Mouse (Mus musculus) adrenal gland, postnatal 14 days (tissue): ENCODE measurements around the gene Tmed1. TPM values are rescaled to one million over a fixed set of nuclear protein-coding genes. Genes with fewer than 3 reads are reported as not detected.
"Not testable (repeated sequence)": the region's sequence is repeated elsewhere in the genome, so short reads cannot be mapped to it uniquely, and the experiment has no call there.

Experiments used
- DNase-seq: peaks from one replicate; pipeline ENCODE4 v3.0.0; 2021; ENCODE audit warnings: mixed read lengths
- long read RNA-seq, 2 experiments: library from polyadenylated mRNA; stranded (forward); transcript quantifications; one replicate each; pipeline ENCODE4 v2.0.0; 2021
- total RNA-seq: library from RNA; stranded (reverse); gene quantifications from 2 replicates; pipeline ENCODE4 v1.2.3, GENCODE M21; 2021

Gene Tmed1
- total RNA-seq, result 26.3 and 29.5 TPM in 2 replicates
- long read RNA-seq, experiment 1, transcript Tmed1-201 (4 exons, 1,378 nt), result major isoform, 89 of 103 reads
- long read RNA-seq, experiment 1, partial matches to known transcripts, result 2 of 103 reads
- long read RNA-seq, experiment 1, other reads (novel, unspliced or antisense), result 6 of 103 reads
- long read RNA-seq, experiment 2, transcript Tmed1-201 (4 exons, 1,378 nt), result major isoform, 61 of 63 reads
- long read RNA-seq, experiment 2, partial matches to known transcripts, result 0 of 63 reads
- long read RNA-seq, experiment 2, other reads (novel, unspliced or antisense), result 1 of 63 reads

DNA sequence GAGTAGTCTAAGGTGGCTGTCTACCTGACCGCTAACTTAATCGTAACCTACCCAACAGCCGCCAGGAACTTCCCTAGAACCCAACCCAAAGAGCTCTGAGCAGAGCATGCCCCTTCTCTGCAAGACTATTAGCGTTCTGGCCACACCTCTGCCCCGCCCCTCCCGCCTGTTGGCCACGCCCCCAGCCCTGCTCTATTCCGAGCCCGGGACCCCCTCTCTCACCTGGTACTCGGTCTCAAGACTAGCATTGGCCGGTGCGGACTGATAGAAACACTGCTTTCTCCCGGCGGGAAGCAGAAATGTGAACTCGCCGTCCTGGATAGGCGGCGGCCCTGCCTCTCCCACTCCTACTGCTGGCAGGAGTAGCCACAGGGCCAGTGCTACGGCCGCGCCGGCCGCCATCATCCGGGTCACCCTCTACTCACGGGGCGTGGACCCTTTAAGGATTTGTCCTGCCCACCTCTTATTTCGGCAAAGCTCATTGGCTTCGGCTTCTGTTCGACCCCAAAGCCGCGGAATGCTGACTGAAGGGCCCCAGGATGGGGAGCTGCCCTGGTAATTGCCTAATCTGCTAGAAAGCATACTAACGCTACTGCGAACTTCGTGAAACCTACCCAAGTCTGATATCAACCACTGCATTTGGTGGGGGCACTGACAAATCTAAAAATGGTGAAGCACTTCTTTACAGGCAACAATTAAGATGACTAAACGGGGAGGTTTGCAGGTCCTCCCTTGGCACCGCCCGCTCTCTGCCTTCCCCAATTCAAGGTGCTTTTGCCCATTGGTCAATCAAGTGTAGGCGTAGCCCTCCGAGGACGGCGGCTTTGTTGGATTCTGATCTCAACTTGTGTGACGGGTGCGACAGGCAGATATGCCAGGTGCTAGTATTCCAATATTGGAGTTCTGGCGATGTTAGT lies at the start of gene Tmed1:
Gene Tmed1, minus strand, starts transcription at position 481 of the 917 bp plus-strand sequence.
- DNase-seq, result peak; percentile 96

DNA sequence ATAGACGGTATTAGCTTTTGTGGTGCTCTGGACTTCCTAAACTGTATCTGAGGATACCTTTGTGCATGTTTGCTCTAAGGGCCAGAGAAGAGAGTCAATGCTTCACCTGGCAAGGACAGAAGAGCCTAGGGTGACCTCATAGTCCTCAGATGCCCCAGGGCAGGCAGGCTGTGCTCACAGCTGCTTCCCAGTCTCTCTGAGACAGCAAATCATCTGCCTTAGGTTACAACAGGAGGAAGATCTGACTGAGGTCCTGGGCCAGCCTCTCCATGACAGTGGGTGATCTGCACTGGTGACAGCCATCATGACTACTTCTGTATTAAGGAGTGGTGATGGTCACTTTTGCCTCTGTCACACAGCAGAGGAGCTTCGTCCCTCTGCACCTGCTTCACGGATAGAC lies 49.1 kb upstream of the Tmed1 start:
- DNase-seq, result no peak

DNA sequence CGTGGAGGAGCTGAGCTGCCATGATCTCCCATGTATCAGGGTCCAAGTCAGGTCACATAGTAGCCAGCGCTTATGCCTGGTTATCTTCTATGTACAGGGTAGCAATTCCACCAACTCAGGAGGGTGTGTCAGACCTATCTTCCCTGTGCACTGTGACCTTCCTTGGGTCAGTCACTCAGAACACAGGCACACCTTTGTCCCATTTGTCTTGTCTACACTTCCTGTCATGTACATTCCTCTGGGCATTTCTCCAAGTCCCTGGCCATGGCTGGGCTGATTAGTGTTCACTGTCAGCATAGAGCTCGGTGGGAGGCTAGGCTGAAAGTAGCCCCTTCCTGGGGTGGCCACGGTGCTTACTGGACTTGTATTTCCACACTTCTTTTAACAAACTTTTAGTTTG lies 48.3 kb upstream of the Tmed1 start:
- DNase-seq, result peak; percentile 60

DNA sequence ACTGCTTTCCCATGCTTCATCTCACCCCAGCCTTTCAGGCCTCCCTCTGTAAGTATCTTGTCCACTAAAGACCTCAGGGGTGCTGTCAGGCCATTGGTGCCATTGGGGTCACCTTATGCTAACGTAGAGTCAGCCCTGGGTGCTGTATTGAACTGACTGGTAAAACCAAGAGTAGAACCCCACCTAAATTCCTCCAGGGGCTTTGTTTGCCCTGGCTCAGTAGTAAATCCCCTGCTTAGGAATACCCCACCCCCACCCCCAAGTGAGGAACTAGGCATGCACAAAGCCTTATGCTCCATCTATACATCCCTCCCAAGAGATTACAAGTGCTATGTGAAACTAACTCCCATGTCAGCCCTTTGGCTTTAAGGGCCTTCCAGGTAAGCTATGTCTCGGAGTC lies 47.5 kb upstream of the Tmed1 start:
- no peak for DNase-seq

DNA sequence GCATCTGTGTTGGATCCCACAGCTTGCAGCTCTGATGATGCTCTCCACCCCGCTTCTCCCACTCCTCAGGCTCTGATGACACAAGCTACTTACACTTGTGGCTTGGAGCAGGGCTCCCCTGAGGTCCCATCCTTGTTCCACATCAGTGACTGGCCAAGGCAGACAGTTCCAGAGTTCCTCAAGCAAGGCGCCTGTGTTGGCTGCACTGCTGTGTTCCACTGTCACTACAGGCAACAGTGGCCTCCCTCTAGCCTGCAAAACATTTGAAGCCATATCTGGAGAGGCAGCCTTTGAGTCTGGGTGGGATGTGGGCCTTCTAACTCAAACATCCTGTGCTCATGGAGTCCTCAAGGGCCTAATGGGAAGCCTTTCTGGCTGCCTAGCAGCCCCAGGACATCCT lies 46.9 kb upstream of the Tmed1 start:
- DNase-seq, result no peak

DNA sequence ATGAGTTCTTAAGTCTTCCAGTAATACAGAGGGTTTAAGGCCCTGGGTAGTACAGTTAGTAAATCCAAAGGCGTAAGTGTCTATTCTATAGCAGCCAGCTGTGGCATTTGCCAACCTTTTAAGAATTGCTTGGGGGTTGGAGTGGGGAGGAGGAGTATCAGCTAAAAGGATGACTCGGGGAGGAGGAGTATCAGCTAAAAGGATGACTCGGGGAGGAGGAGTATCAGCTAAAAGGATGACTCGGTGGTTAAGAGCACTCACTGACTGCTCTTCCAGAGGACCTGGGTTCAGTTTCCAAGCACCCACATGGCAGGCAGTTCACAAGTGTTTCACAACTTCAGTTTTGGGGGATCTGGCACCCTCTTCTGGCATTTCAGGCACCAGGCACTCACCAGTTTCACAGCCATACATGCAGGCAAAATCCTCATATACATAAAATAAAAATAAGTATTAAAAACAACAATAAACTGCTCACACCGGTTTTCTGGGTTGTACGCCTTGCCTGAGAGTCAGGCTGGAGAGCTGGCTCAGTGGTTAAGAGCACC lies 45.2 kb upstream of the Tmed1 start:
- no peak for DNase-seq

DNA sequence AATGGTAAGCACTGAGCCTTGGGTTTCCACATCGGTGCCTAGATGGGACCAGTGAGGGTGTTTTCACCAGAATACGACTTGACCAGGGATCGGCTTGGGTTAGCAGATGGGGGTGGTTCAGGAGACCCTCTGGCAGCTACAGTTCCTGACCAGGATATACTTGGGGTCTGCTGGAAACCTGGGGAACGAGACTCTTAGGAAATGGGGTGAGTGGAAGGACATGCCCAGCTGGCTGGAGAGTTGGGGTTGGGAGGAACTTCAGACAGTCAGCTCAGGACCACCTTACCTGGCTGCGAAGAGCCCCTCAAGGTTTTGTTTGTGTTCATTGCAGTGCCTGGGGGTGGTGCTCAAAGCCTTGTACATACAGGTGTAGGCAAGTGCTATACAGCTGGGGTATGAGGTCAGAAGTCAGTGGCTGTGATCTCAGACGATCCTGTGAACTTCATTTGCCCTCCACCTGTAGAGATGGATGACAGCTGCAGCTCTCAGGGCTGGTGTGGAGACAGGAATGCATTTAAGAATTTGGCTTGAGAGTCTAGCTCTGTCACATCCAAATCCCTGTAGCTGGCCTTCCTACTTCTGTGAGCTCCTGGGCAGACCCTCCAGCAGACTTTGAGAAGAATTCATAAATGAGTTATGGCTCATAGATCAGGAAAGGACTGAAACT lies 43.7 kb upstream of the Tmed1 start:
- no peak for DNase-seq

DNA sequence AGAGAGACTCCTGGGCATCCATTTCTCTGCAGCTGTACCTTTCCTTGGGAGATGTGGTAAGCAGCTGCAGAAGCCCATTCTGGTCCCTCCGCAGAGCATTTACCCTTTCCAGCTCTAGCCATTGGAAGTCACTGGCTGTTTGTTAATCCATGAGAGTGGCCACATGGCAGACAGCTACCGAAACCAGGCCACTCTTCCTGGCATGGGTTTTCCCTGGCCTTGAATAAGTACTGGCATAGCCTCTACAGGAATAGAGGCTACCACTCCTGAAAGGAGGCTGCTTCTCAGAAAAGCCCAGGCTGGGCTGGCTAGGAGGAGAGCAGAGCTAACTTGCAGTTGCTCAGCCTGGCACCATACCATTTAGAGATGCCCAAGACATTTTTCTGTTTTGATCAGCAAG lies 41.0 kb upstream of the Tmed1 start:
- DNase-seq, result no peak

DNA sequence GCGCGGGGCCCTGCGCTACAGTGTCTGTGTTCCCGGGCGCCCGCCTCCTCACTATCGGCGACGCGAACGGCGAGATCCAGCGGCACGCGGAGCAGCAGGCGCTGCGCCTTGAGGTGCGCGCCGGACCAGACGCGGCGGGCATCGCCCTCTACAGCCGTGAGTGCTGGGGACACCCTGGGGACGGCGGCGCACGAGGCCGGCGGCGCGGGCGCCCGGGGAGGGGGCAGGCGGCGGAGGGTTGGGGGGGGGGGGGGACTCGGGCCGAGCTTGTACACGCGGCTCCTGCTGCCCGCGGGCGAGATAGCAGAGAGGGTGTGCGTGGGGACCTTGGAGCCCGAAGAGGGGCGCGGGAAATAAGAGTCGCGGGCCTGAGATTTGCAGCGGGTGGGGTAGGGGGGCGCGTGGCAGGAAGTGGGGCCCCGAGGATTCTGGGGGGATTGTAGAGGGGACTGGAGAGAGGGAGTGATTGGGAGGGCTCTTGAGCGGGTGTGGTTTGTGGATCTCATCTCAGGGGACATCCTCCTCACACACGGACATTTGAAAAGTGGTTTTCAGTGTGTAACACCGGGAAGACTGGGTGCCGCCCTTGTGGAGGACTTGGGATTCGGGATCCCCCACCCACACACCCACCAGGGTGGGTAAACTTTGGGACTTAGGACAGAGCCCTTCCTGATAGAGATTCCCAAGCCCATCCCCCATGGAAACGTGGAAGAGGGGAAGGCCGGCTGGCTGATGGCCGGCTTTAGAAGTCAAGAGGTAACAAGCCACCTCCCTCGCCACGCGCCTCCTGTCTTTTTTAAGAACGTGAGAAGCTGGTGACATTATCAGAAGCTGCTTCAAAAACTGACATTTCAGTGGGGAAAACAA lies 37.3 kb upstream of the Tmed1 start:
- DNase-seq, result peak; percentile 79

DNA sequence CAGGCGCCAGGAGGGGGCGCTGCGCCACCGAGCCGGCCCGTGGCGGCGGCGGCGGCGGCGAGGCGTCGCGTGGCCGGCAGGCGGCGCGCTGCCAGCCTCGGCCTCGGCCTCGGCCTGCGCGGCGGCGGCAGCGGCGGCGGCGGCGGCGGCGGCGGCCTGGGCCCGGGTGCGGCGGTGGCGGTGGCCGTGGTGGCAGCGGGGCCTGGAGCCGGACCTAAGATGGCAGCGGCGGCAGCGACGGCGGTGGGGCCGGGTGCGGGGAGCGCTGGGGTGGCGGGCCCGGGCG lies 36.7 kb upstream of the Tmed1 start, which contains the start of gene Carm1:
Gene Carm1, plus strand, starts transcription at position 106 of the 286 bp plus-strand sequence.
- DNase-seq, result no peak

DNA sequence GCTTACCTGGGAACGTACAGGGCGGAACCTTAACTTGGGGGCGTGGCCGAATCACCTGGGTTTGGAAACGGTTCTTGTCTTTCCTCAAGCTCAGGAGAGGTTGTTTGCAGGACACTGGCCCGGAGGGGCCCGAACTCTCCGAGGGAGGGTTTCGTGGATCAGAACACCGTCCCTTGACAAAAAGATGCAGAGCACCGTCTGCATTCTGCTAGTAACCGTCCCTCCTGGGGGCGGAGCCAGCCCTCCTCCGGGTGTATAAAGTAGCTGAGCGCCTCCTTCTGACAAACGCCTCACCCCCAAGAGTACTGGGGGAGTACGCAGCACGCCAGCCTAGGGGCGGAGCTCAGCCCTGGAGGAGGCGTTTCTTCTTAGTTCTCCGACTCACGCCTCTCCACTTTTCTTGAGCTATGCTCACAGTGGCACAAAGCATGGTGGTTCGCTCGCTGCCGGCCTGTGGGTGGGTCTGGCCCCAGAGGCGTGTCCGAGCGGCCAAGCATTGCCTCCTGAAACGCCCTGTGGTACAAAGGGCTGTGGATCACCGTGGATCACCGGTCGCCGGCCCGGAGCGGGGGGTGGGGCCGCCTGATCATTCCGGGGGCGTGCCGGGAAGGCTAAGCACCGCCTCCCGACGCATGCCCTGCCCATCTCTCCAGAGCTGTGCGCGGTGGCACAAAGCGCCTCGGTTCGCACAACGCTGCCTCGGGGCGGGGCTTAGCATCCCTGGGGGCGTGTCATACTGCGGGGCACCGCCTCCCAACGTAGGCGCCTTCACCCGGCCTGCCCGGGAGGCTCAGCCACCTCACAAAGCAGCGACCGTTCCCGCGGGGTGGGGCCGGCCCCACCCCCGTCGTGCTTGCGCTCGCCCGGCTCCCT lies 36.1 kb upstream of the Tmed1 start:
- DNase-seq, result peak; percentile 100

DNA sequence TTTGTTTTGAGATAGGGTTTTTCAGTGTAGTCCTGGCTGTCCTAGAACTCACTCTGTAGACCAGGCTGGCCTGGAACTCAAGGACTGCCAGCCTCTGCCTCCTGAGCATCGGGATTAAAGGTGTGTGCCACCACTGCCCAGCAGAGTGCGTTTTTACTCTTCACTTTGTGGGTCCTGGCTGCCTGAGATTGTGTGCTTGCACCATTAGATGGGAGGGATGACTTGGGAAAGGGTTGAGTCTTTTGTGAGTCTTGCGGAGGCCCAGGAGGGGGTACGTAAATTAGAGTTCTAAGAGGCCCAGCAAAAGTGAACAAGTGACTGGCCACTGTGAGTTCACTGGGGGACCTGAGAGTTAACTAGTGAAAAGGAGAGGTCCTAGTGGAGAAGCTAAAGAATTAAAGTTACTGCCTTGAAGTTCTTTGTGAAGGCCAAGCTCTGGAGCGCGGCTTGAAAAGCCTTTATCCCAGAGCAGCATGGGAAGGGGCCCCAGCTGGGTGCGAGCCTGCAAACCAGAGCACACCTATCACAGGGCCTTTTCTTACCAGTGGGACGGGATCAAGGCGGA lies 35.4 kb upstream of the Tmed1 start:
- no peak for DNase-seq

DNA sequence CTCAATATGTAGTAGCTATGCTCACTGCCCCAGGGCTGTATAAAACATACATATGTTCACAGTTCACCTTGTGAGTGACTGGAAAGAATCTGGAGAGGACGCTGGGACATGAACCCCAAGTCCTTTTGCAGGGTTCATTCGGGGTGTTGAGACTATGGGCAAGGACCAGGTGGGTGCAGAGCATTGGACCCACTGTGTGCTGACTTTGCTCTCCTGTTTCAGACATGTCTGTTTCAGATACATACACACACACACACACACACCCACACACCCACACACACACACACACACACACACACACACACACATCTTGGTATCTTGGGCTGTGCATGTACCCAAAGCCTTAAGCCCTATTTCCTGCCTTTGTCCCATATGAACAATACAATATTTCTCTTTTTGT lies 31.9 kb upstream of the Tmed1 start:
- DNase-seq, result not testable (repeated sequence)

DNA sequence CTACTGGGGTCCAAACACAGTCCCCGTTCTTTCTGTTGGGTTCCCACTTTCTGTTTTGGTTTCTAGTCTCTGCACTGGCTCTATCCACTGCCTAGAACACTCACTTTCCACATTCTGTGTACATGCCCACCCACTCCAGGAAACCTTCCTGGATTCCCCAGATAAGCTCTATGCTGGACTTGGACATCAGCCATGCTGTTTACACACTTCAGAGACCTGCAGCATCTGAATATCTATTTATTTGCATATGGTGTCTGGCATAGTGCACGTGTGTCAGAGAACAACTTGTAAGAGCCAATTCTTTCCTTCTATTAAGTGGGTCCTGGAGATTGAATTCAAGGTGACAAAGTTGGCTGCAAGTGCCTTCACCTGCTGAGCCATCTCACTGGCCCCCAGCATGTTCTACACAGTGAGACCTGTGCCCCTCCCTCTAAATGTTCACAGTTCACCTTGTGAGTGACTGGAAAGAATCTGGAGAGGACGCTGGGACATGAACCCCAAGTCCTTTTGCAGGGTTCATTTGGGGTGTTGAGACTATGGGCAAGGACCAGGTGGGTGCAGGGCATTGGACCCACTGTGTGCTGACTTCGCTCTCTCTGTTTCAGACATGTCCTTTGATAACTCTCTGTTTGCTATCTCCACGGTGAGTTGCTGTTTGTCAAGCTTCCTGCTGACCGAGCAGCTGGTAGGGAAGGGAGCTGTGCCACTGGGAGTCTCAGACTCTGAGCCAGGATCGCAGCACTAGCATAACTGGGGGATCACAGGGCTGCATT lies 30.1 kb upstream of the Tmed1 start:
- DNase-seq, result no peak

DNA sequence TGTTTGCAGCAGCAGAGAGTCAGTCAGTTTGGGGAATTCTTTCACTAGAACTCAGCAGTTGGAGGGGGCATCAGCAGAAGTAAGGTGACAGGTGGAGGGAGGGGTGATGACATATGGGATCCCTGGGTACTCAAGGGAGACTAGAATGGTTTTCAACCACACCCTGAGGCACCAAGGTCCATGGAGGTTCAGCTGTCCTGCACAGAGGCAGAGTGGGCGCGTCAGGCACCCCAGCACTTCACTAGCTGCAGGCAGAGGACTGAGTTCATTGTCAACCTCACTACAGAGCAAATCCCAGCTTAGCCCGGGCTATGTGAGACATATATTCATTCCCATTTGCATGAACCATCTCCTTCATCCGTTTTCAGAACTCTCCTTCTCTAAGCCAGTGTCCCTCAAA lies 27.0 kb upstream of the Tmed1 start:
- no peak for DNase-seq

DNA sequence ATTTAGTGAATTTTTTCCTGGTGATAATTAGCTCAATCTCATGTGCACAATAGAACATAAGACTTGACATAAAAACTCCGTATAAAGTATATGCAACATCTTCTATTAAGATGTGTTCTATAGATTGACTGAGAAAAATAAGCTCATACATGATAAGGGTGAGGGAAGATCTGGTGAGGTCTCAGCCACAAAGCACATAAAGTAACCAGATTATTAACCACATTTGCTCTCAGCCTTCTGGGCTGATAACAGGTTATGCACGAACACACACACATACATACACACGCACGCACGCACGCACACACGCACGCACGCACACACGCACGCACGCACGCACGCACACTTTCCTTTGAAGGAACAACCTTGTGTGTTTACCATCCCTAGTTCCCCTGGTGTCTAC lies 26.4 kb upstream of the Tmed1 start:
- DNase-seq, result no peak

DNA sequence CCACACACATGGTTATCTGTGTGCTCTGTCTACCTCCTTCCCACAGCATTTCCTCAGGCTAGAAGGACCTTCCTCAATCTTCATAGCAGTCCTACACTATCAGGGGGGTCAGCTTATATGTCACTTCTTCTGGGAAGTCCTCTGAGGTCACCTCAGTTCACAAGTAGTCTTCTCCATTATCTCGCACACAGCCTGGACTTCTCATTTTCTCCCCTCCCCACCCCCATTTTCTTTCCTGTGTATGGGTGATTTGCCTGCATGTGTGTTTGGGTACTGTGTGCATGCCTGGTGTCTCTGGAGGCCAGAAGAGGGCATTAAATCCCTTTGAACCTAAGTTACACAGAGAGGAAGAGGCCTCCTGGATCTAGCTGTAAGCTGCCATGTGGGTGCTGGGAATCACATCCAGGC lies 17.9 kb upstream of the Tmed1 start:
- DNase-seq, result no peak

DNA sequence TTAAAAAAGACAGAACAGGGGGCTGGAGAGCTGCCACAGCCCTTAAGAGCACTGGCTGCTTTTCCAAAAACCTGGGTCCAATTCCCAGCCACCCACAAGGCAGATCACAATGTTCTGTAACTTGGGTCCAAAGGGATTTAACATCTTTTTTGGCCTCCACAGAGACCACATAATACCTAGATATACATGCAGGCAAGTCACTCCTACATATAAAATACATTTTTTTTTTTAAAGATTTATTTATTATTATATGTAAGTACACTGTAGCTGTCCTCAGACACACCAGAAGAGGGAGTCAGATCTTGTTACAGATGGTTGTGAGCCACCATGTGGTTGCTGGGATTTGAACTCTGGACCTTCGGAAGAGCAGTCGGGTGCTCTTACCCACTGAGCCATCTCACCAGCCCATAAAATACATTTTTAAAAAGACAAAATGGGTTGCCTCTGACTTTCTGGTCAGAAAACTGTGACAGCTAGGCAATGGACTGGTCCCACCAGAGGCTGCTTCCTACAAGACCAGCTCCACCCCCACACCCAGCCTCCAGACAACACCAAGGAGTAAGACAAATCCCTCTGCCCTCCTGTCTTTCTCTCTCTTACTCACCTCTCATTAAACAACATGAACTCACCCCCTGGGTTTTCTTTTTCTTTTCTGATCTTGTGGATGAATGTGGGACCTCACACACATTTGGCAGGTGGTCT lies 17.2 kb upstream of the Tmed1 start:
- DNase-seq, result no peak

DNA sequence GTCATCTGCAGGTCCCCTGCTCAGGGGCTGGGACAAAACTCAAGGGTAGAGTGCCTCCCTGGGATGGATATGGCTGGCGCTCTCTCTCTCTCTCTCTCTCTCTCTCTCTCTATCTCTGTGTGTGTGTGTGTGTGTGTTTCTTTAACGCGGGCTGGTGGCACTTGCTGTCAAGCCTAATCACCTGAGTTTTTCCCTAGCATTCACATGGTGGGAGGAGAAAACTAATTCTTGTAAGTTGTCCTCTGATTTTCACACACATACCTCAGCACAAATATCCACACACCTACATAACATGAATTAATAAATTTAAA lies 16.5 kb upstream of the Tmed1 start:
- DNase-seq, result no peak
